Mouse (Mus musculus) bone marrow, adult 2 months (tissue): ENCODE results near the gene Bpifb4.

Experiments
- CTCF ChIP-seq: fragments of 200-500 bp; IDR thresholded peaks from 2 replicates; pipeline ENCODE4 v1.5.1; 2011; ENCODE audit warnings: low read length, control low read depth; ENCODE audit not compliant: control insufficient read depth, insufficient read depth
- POLR2A ChIP-seq: fragments of 200-500 bp; IDR thresholded peaks from 2 replicates; pipeline ENCODE4 v1.6.1; 2011; ENCODE audit warnings: low read depth, mild to moderate bottlenecking, control low read depth, low read length, borderline replicate concordance; ENCODE audit not compliant: control insufficient read depth

DNA sequence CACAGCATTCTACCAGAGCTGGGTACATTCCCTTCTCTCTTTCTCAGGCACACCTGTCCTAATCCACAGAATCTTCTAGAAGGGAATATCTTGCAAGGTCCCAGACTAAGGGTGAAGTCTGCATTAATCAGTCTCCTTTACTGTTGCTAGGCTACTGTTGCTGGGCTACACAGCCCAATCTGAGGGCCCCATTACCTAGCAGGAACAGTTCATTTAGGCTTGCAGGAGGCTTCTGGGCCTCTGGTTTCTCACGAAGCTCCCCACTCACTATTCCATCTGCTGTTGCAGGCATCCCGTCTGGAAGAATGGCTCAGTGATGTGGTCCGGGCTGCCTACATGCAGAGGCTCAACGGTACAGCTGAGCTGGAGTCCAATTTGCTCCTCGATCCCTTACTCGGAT is 6.9 kb upstream of the Bpifb4 start:
- TF ChIP-seq CTCF (no peak), POLR2A (no peak)
